Mouse (Mus musculus): ENCODE measurements around the gene Oard1. TPM values are rescaled to one million over a fixed set of nuclear protein-coding genes. Genes with fewer than 3 reads are reported as not detected.
A peak's percentile ranks its signal among the peaks of the same experiment; 100 is the strongest.

Oard1 gene
- polyA plus RNA-seq (2016; fragmentation: Nextera tagmentation; extraction: Ambion mirVana) = 79.4 and 81.8 TPM in 2 replicates

DNA sequence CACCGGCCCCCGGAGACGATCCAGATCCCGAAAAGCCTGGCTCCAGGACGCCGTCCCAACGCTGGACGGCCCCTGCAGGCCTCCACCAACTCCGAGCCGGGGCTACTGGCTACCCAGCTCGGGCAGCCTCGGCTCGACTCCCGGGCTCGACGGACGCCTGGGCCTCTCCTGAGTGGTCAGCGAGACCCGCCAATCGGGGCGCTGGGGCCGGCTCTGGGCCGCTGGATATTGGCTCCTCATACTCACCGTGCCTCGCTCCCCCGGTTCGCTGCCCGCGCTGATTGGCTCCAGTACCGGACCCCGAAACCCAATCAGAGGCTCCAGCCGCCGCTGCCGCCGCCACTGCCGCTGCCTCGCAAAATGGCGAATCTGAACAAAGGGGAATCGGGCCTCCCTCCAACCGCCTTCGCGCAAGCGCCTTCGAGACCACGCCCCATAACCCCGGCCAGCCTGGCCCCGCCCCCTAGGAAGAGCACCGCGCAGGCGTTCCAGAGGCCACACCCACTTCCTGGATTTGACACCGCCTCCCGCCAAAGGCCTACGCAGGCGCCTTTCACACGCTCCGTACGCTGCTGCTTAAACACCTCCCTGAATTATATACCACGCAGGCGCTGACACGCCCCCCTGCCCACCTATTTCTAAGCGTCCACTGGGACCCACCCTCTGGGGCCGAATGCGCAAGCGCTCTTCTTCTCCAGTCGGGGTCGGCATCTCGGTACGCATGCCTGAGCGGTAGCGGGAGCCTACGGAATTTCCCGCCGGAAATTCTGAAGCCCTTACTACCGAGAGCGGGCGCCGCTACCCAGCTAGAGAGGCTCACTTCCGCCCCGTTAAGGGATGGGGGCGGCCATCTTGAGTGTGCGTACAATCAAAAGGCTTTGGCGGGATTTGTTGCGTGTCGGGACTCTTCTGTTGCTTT is at the start of gene Oard1, which contains the start of gene Nfya:
TSS of gene Oard1 (plus strand) at position 635 of the 919 bp plus-strand sequence.
TSS of gene Nfya (minus strand) at position 527 of the 919 bp plus-strand sequence.
- Histone ChIP-seq H3K9me3 (no peaks in the 10 kb centered on the region), H3K36me3 (peaks cover 17% of the 10 kb centered on the region), H3K4me2 (replicated peaks) (peak within 1 kb of the TSS; percentile 76), H3K4me3 (peak within 1 kb of the TSS; percentile 69), H3K4me1 (peaks cover 28% of the 10 kb centered on the region), H3K9ac (replicated peaks) (peak within 1 kb of the TSS; percentile 96), H3K27me3 (no peaks in the 10 kb centered on the region), H3K27ac (replicated peaks) (peak within 1 kb of the TSS; percentile 100)
- peak; percentile 97 for ATAC-seq (ENCODE audit: low FRiP score, low read depth)
- WGBS = under 1% methylated on average over 78 of the region's 84 CpGs

DNA sequence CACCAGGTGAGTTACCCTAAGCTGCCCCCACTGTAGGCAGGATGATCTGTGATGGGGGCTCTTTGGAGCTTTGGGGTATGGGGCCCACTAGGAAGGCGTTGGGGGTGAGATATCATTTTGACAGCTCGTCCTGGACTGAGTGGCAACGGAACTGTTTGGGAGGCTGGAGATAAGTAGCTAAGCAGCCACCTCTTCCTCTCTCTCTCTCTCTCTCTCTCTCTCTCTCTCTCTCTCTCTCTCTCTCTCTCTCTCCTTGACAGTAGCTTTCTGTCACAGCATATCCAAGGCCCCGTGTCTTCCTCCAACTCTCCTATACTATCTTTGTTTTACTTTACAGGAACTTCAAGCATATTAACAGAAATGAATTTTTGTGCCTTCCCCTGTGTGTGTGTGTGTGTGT is 49.4 kb upstream of the Oard1 start:
- H3K27ac ChIP-seq (replicated peaks) = no peak overlapping the region
- ATAC-seq (ENCODE audit: low FRiP score, low read depth) = no peak

DNA sequence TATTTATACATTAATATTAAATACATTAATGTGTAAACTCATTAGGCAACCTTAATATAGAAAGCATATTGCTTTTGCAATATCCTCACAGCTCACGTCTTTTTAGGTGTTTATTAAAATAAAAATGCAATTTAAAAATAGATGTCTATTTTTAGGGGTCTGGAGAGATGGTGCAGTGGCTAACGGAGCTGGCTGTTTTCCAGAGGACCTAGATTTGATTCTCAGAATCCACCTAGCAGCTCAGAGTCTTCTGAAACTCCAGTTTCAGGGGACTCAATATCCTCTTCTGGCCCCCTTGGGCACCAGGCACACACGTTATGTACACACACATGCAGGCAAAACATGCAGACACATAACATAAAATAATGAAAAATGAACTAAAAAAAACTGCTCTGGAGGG is 47.5 kb upstream of the Oard1 start:
- Histone ChIP-seq H3K36me3 (no peaks in the 10 kb centered on the region), H3K9me3 (no peaks in the 10 kb centered on the region), H3K4me1 (no peaks in the 10 kb centered on the region; the same call in 1 of the 2 replicates), H3K4me3 (no peak overlapping the region), H3K27me3 (no peaks in the 10 kb centered on the region), H3K4me2 (replicated peaks) (no peak overlapping the region), H3K27ac (replicated peaks) (no peak overlapping the region), H3K9ac (replicated peaks) (no peak overlapping the region)
- no peak for ATAC-seq (ENCODE audit: low FRiP score, low read depth)
- 83% methylated on average over 3 of the region's 3 CpGs for WGBS

More for the DNA sequence above, 49.4 kb upstream of the Oard1 start:
- no peak overlapping the region for H3K9ac ChIP-seq (replicated peaks)
- H3K4me1 ChIP-seq = no peaks in the 10 kb centered on the region
- no peak overlapping the region for H3K4me3 ChIP-seq
- H3K4me2 ChIP-seq (replicated peaks) = no peak overlapping the region
- no peaks in the 10 kb centered on the region for H3K36me3 ChIP-seq
- H3K27me3 ChIP-seq = no peaks in the 10 kb centered on the region
- no peaks in the 10 kb centered on the region for H3K9me3 ChIP-seq
- 86% methylated on average over 4 of the region's 4 CpGs for WGBS

DNA sequence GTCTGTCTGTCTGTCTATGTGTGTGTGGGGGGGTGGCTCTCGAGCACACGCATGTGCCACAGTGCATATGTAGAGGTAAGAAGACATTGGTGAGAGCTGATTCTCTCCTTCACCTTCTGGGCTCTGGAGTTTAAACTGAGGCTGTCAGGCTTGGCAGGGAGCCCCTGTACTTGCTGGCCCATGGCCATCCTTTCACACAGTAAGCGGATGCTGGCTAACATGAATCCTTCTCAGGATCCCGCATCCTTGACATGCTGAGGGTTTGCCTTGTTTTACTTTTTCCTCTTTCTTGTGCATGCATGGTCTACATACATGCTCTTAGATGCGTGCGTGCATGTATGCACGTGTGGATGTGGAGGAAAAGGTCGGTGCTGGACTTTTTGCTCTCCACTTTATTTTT is 46.8 kb upstream of the Oard1 start:
- no peaks in the 10 kb centered on the region for H3K36me3 ChIP-seq
- no peaks in the 10 kb centered on the region; the same call in 1 of the 2 replicates for H3K4me1 ChIP-seq
- no peak overlapping the region for H3K9ac ChIP-seq (replicated peaks)
- 91% methylated on average over 8 of the region's 8 CpGs for WGBS
- no peaks in the 10 kb centered on the region for H3K27me3 ChIP-seq
- H3K9me3 ChIP-seq = no peaks in the 10 kb centered on the region
- H3K4me2 ChIP-seq (replicated peaks) = no peak overlapping the region
- H3K4me3 ChIP-seq = no peak overlapping the region
- no peak for ATAC-seq (ENCODE audit: low FRiP score, low read depth)
- no peak overlapping the region for H3K27ac ChIP-seq (replicated peaks)

DNA sequence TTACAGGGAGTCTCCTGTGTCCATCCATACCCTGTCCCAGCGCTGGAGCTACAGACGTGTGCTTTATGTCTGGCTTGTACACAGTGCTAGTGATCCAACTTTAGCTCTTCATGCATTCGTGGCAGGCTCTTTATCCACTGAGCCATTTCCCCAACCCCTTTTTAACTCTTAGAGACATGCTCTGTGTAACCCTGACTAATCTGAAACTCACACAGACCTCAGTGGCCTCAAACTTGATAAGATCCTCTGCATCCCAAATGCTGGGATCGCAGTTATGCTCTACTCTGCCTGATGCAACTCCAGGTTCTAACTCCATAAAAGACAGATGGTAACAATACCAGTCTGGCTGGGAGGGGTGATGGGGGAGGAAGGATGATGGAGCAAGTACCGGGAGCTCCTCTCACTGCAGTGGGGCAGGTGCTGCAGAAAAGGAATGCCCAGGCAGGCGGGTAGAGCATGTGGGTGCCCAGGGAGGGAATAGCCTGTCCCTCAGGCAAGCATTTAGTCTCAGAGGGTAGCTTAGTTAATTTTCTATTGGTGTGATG is 46.3 kb upstream of the Oard1 start:
- H3K27ac ChIP-seq (replicated peaks) = no peak overlapping the region
- H3K4me1 ChIP-seq = no peaks in the 10 kb centered on the region; the same call in 1 of the 2 replicates
- H3K36me3 ChIP-seq = no peaks in the 10 kb centered on the region
- no peak overlapping the region for H3K9ac ChIP-seq (replicated peaks)
- 76% methylated on average over 6 of the region's 6 CpGs for WGBS
- no peaks in the 10 kb centered on the region for H3K9me3 ChIP-seq
- ATAC-seq (ENCODE audit: low FRiP score, low read depth) = no peak
- H3K4me3 ChIP-seq = no peak overlapping the region
- no peaks in the 10 kb centered on the region for H3K27me3 ChIP-seq
- H3K4me2 ChIP-seq (replicated peaks) = no peak overlapping the region

DNA sequence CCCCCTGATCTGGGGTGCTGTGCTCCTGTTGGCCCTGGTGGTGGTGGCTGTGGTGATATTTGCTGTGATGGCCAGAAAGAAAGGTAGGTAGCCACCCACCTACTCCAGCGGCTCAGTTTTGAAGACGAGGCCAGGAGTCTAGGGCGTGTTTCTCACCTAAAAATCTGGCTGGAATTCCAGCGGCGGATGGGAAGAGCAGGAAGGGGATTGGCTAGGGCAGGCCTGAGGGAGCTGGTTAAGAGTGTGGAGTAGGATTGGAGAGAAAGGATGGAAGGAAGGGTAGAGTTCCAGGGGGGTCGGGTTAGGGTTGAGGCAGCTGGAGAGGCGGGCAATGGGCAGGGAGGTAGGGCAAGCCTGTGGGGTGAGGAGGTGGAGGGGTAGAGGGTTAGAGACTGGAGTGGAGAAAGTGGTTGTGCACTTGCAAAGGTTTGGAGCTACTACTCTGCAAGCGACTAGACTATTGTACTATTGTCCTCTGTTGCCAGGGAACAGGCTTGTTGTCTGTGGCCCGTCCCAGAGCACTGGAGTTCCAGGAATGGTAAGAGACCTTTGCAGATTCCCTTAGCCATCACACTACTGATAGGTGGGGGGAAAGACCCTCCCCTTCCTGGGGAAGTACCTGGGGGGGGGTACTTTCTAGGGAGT is 44.2 kb upstream of the Oard1 start:
- no peak for ATAC-seq (ENCODE audit: low FRiP score, low read depth)
- Histone ChIP-seq H3K4me2 (replicated peaks) (no peak overlapping the region), H3K4me1 (no peaks in the 10 kb centered on the region; the same call in 1 of the 2 replicates), H3K27ac (replicated peaks) (no peak overlapping the region), H3K27me3 (no peaks in the 10 kb centered on the region), H3K36me3 (no peaks in the 10 kb centered on the region), H3K4me3 (no peak overlapping the region), H3K9me3 (no peaks in the 10 kb centered on the region), H3K9ac (replicated peaks) (no peak overlapping the region)
- 67% methylated on average over 9 of the region's 9 CpGs for WGBS

DNA sequence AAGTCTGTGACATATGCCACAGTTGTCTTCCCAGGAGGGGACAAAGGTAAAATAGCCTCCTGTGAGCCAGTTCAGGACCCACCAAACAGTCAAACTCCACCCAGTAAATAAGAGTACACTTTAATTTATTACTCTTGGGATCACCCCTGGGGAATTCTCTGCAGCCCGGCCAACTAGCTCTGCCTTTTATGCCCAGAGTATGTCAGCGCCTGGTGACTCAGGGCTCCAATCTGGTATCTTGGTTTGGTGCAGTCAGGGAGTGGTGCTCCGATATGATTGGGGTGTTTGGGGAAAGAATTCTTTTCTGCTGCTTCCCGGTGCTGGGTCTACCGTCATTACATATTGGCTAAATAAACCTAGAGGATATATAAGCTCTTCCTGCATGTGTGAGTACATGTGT is 43.0 kb upstream of the Oard1 start:
- Histone ChIP-seq H3K9me3 (no peaks in the 10 kb centered on the region), H3K9ac (replicated peaks) (no peak overlapping the region)

DNA sequence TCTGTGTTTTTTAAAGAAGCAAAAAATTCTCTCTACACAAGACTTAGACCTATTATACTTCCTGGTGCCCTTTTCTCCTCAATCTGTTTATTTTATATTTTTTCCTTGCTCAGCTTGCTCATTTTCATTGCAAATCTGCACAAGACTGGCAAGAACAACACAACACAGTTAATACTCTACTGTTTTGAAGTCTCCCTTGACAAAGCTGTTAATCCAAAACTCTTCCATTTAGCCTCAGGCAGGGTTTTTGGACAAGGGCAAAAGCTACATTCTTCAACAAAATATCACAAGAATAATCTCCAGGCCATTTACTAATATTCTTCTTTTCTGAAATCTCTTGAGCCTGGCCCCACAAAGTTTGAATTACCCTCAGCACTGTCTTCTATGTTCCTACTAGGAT is 38.2 kb upstream of the Oard1 start:
- H3K4me2 ChIP-seq (replicated peaks) = no peak overlapping the region
- H3K36me3 ChIP-seq = no peaks in the 10 kb centered on the region
- H3K9me3 ChIP-seq = 0 out of 2 replicates have a peak, but pooled peaks cover 5% of the 10 kb centered on the region
- no peak overlapping the region for H3K9ac ChIP-seq (replicated peaks)
- no peak for ATAC-seq (ENCODE audit: low FRiP score, low read depth)
- H3K27ac ChIP-seq (replicated peaks) = no peak overlapping the region
- H3K4me1 ChIP-seq = no peaks in the 10 kb centered on the region
- H3K4me3 ChIP-seq = no peak overlapping the region
- H3K27me3 ChIP-seq = no peaks in the 10 kb centered on the region

More for the DNA sequence above, 43.0 kb upstream of the Oard1 start:
- Histone ChIP-seq H3K27me3 (no peaks in the 10 kb centered on the region), H3K4me3 (no peak overlapping the region), H3K4me2 (replicated peaks) (no peak overlapping the region), H3K36me3 (no peaks in the 10 kb centered on the region), H3K4me1 (no peaks in the 10 kb centered on the region; the same call in 1 of the 2 replicates), H3K27ac (replicated peaks) (no peak overlapping the region)
- no peak for ATAC-seq (ENCODE audit: low FRiP score, low read depth)
- 91% methylated on average over 5 of the region's 5 CpGs for whole genome bisulfite sequencing

DNA sequence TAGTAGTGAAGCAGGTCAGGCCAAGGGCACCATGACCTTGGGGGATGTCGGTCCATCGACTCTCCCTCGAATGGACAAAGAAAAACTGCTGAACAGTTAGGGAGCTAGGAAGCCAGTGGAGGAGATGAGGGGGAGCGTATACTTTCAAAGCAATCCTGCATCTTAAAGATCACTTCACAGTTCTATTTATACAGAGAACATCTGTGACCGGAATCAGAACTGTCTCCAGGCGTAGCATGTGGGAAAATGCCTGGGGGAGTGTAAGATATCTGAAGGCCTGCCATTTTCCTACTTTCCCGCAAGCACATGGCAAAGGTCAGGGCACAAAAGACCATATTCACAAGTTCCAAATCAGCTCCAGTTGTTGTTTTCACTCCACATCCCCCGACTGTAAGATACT is 36.8 kb upstream of the Oard1 start:
- Histone ChIP-seq H3K36me3 (no peaks in the 10 kb centered on the region), H3K4me1 (no peaks in the 10 kb centered on the region), H3K27me3 (no peaks in the 10 kb centered on the region), H3K4me3 (no peak overlapping the region), H3K9me3 (0 out of 2 replicates have a peak, but pooled peaks cover 5% of the 10 kb centered on the region), H3K9ac (replicated peaks) (no peak overlapping the region), H3K27ac (replicated peaks) (no peak overlapping the region), H3K4me2 (replicated peaks) (no peak overlapping the region)
- ATAC-seq (ENCODE audit: low FRiP score, low read depth) = no peak
- WGBS = 77% methylated on average over 8 of the region's 8 CpGs

DNA sequence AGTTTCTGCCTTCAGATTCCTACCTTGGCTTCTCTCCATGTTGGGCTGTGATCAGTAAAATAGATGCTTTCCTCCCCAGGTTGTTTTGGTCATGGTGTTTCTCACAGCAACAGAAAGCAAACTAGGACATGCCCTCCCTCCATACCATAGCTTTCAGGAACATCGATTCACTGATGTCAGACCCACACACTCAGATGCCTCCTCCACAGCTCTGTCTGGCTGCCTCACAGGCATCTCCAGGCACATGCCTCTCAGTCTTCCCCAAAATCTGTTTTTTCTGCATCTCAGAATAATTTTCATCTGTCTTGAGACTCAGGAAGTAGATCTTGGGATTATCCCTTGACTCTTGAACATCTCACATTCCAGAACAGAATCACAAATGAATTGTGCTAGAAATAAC is 33.7 kb upstream of the Oard1 start:
- no peak for ATAC-seq (ENCODE audit: low FRiP score, low read depth)
- H3K4me3 ChIP-seq = no peak overlapping the region
- WGBS = 90% methylated on average over 1 of the region's 1 CpGs
- H3K27me3 ChIP-seq = no peaks in the 10 kb centered on the region
- 0 out of 2 replicates have a peak, but pooled peaks cover 5% of the 10 kb centered on the region for H3K9me3 ChIP-seq
- no peaks in the 10 kb centered on the region for H3K4me1 ChIP-seq
- H3K27ac ChIP-seq (replicated peaks) = no peak overlapping the region
- no peaks in the 10 kb centered on the region for H3K36me3 ChIP-seq
- H3K9ac ChIP-seq (replicated peaks) = no peak overlapping the region
- H3K4me2 ChIP-seq (replicated peaks) = no peak overlapping the region

DNA sequence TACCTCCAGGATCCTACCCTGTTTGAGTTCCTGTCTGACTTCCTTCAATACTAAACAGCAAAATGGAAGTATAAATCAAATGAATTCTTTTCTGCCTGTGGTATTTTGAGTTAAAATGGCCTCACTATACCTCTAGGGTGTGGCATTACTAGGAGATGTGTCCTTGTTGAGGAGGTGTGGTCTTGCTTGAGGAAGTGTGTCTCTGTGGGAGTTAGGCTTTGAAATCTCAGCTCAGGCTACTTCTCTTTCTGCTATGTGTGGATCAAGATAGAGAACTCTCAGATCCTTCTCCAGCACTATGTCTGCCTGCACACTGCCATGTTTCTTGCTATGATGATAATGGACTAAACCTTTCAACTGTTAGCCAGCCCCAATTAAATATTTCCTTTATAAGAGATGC is 30.8 kb upstream of the Oard1 start:
- ATAC-seq (ENCODE audit: low FRiP score, low read depth) = no peak
- no peaks in the 10 kb centered on the region for H3K36me3 ChIP-seq
- H3K27ac ChIP-seq (replicated peaks) = no peak overlapping the region
- H3K4me3 ChIP-seq = no peak overlapping the region
- H3K9me3 ChIP-seq = 0 out of 2 replicates have a peak, but pooled peaks cover 5% of the 10 kb centered on the region
- no peaks in the 10 kb centered on the region for H3K27me3 ChIP-seq
- no peaks in the 10 kb centered on the region for H3K4me1 ChIP-seq
- no peak overlapping the region for H3K9ac ChIP-seq (replicated peaks)
- H3K4me2 ChIP-seq (replicated peaks) = no peak overlapping the region

All from midbrain, embryonic 12.5 days (tissue).